Mouse (Mus musculus): ENCODE data around the gene Jaml. TPM values are rescaled to one million over a fixed set of nuclear protein-coding genes. Genes with fewer than 3 reads are reported as not detected.

The Jaml gene
- polyA plus RNA-seq, 1 experiment from 2014 or later: 0.19 TPM

- Histone ChIP-seq H3K4me2 (no peak overlapping the region), H3K9me3 (replicated peaks) (0 out of 2 replicates have a peak, but pooled peaks cover 2% of the 10 kb centered on the region), H3K9ac (no peak overlapping the region), H3K36me3 (no peaks in the 10 kb centered on the region), H3K4me3 (replicated peaks) (no peak overlapping the region), H3K4me1 (no peaks in the 10 kb centered on the region), H3K27ac (no peak overlapping the region), H3K27me3 (peaks cover 34% of the 10 kb centered on the region)
- no peak for ATAC-seq (replicated peaks; ENCODE audit: low FRiP score)
- 44% methylated on average over 7 of the region's 7 CpGs for WGBS
Observed at GRCm38 (mm10) chr9:45153361-45153760, 74.4 kb downstream of the Jaml start.

Other genes with a start within 250 kb of the Jaml start
- gene Kmt2a, start 197.9 kb upstream of the Jaml start, polyA plus RNA-seq (2015; fragmentation: Nextera tagmentation; extraction: Ambion mirVana): 14.6 and 16.3 TPM in 2 replicates
- gene Atp5l, start 158.4 kb upstream of the Jaml start, polyA plus RNA-seq (2015; fragmentation: Nextera tagmentation; extraction: Ambion mirVana): 714 and 843 TPM in 2 replicates
- gene Ube4a, start 113.6 kb upstream of the Jaml start, polyA plus RNA-seq (2015; fragmentation: Nextera tagmentation; extraction: Ambion mirVana): 23.7 and 25.5 TPM in 2 replicates
- gene Cd3g, start 98.8 kb upstream of the Jaml start, polyA plus RNA-seq (2015; fragmentation: Nextera tagmentation; extraction: Ambion mirVana): not detected in 2 replicates
- gene Cd3d, start 97.4 kb upstream of the Jaml start, polyA plus RNA-seq (2015; fragmentation: Nextera tagmentation; extraction: Ambion mirVana): not detected in 2 replicates
- gene Cd3e, start 69.6 kb upstream of the Jaml start, polyA plus RNA-seq (2015; fragmentation: Nextera tagmentation; extraction: Ambion mirVana): 0.28 TPM in 1 of 2 replicates, not detected in the other
- gene Mpzl2, start 39.4 kb upstream of the Jaml start, polyA plus RNA-seq (2015; fragmentation: Nextera tagmentation; extraction: Ambion mirVana): 17.9 and 20.5 TPM in 2 replicates
- 2.7 and 3.0 TPM in 2 replicates for gene Mpzl3, start 24.0 kb upstream of the Jaml start, polyA plus RNA-seq (2015; fragmentation: Nextera tagmentation; extraction: Ambion mirVana)
- gene Scn2b, start 38.6 kb downstream of the Jaml start, polyA plus RNA-seq (2015; fragmentation: Nextera tagmentation; extraction: Ambion mirVana): 4.6 and 5.4 TPM in 2 replicates
- gene Scn4b, start 59.2 kb downstream of the Jaml start, polyA plus RNA-seq (2015; fragmentation: Nextera tagmentation; extraction: Ambion mirVana): 0.51 and 0.62 TPM in 2 replicates
- not detected in 2 replicates for gene BC049352, start 102.8 kb downstream of the Jaml start, polyA plus RNA-seq (2015; fragmentation: Nextera tagmentation; extraction: Ambion mirVana)
- gene Tmprss4, start 124.9 kb downstream of the Jaml start, polyA plus RNA-seq (2015; fragmentation: Nextera tagmentation; extraction: Ambion mirVana): 0.27 and 1.4 TPM in 2 replicates
- gene Il10ra, start 190.0 kb downstream of the Jaml start, polyA plus RNA-seq (2015; fragmentation: Nextera tagmentation; extraction: Ambion mirVana): 0.77 and 1.2 TPM in 2 replicates
- 0.23 and 0.38 TPM in 2 replicates for gene Tmprss13, start 239.9 kb downstream of the Jaml start, polyA plus RNA-seq (2015; fragmentation: Nextera tagmentation; extraction: Ambion mirVana)